Mouse (Mus musculus) cortical plate, adult 2 months (tissue): ENCODE data around the gene Ptpn12. TPM values are rescaled to one million over a fixed set of nuclear protein-coding genes. Genes with fewer than 3 reads are reported as not detected.
A peak's percentile ranks its signal among the peaks of the same experiment; 100 is the strongest.

ENCODE experiments used
- H3K27ac ChIP-seq: fragments of 200-500 bp; 2 replicates; pipeline ENCODE4 v1.5.1; 2012; ENCODE audit warnings: low read length, control low read depth, inconsistent platforms; ENCODE audit not compliant: insufficient read depth
- H3K4me1 ChIP-seq: fragments of 200-500 bp; 2 replicates; pipeline ENCODE4 v1.6.1; 2011; ENCODE audit warnings: low read length; ENCODE audit not compliant: control insufficient read depth, insufficient read depth
- H3K4me3 ChIP-seq: fragments of 200-500 bp; 2 replicates; pipeline ENCODE4 v1.5.1; 2011; ENCODE audit warnings: mild to moderate bottlenecking, low read length, control low read depth; ENCODE audit not compliant: insufficient read depth
- CTCF ChIP-seq: fragments of 200-500 bp; IDR thresholded peaks from 2 replicates; pipeline ENCODE4 v1.5.1; 2011; ENCODE audit warnings: mild to moderate bottlenecking, control low read depth, low read length; ENCODE audit not compliant: insufficient read depth; ENCODE audit errors: extremely low read depth
- POLR2A ChIP-seq: fragments of 200-500 bp; IDR thresholded peaks from 2 replicates; pipeline ENCODE4 v1.6.1; 2011; ENCODE audit warnings: mild to moderate bottlenecking, low read length, control low read depth; ENCODE audit not compliant: insufficient read depth; ENCODE audit errors: extremely low read depth
- polyA plus RNA-seq: library from polyadenylated mRNA; depleted of rRNA; stranded (reverse); fragments of >200 nt; gene quantifications from 2 replicates; pipeline ENCODE4 v1.2.3, GENCODE M21; 2012

Gene Ptpn12
- polyA plus RNA-seq, 1 experiment, result 54.2 TPM

- Histone ChIP-seq H3K4me3 (no peak overlapping the region), H3K27ac (no peak overlapping the region), H3K4me1 (no peaks in the 10 kb centered on the region)
- TF ChIP-seq POLR2A, result no peak
- no peak for TF ChIP-seq CTCF
Observed at GRCm38 (mm10) chr5:20963295-20963694, 92.4 kb downstream of the Ptpn12 start.

- Histone ChIP-seq H3K27ac (no peak overlapping the region), H3K4me1 (no peaks in the 10 kb centered on the region), H3K4me3 (no peak overlapping the region)
- TF ChIP-seq CTCF, result no peak
- TF ChIP-seq POLR2A, result no peak
Observed at GRCm38 (mm10) chr5:20960927-20961326, 94.8 kb downstream of the Ptpn12 start.

GRCm38 (mm10) chr5:20956298-20956697, 99.4 kb downstream of the Ptpn12 start, which contains the start of gene Rsbn1l:
Rsbn1l (minus strand) TSS chr5:20956398.
- Histone ChIP-seq H3K4me1 (peaks cover 3% of the 10 kb centered on the region; the same call in 1 of the 2 replicates), H3K4me3 (no peak within 1 kb of the TSS), H3K27ac (no peak within 1 kb of the TSS)
- TF ChIP-seq CTCF, result no peak
- no peak for TF ChIP-seq POLR2A

- Histone ChIP-seq H3K4me3 (no peak overlapping the region), H3K27ac (no peak overlapping the region), H3K4me1 (peaks cover 3% of the 10 kb centered on the region; the same call in 1 of the 2 replicates)
- TF ChIP-seq POLR2A, result no peak
- no peak for TF ChIP-seq CTCF
Observed at GRCm38 (mm10) chr5:20955114-20955835, 100.4 kb downstream of the Ptpn12 start.

- Histone ChIP-seq H3K4me3 (peak overlapping the region; percentile 92), H3K27ac (no peak overlapping the region), H3K4me1 (peaks cover 3% of the 10 kb centered on the region; the same call in 1 of the 2 replicates)
- no peak for TF ChIP-seq POLR2A
- no peak for TF ChIP-seq CTCF
Observed at GRCm38 (mm10) chr5:20952337-20952925, 103.3 kb downstream of the Ptpn12 start.

- Histone ChIP-seq H3K27ac (peak overlapping the region; percentile 98), H3K4me3 (peak overlapping the region; percentile 92), H3K4me1 (peaks cover 3% of the 10 kb centered on the region; the same call in 1 of the 2 replicates)
- TF ChIP-seq POLR2A, result peak; percentile 81
- no peak for TF ChIP-seq CTCF
Observed at GRCm38 (mm10) chr5:20951666-20952281, 103.9 kb downstream of the Ptpn12 start.

GRCm38 (mm10) chr5:20950855-20951650, 104.7 kb downstream of the Ptpn12 start:
- no peak for TF ChIP-seq POLR2A
- TF ChIP-seq CTCF, result no peak
- peak overlapping the region; percentile 98 for H3K27ac ChIP-seq
- H3K4me3 ChIP-seq, result peak overlapping the region; percentile 92
- H3K4me1 ChIP-seq, result peaks cover 3% of the 10 kb centered on the region

GRCm38 (mm10) chr5:20950516-20950854, 105.2 kb downstream of the Ptpn12 start:
- Histone ChIP-seq H3K4me1 (peaks cover 4% of the 10 kb centered on the region), H3K27ac (peak overlapping the region; percentile 98), H3K4me3 (peak overlapping the region; percentile 92)
- TF ChIP-seq CTCF (no peak), POLR2A (no peak)

GRCm38 (mm10) chr5:20950093-20950492, 105.6 kb downstream of the Ptpn12 start:
- peak overlapping the region; percentile 92; the same call in 1 of the 2 replicates for H3K4me3 ChIP-seq
- TF ChIP-seq CTCF (no peak), POLR2A (no peak)
- no peak overlapping the region for H3K27ac ChIP-seq
- peaks cover 6% of the 10 kb centered on the region for H3K4me1 ChIP-seq
